Mouse (Mus musculus) forebrain, embryonic 14.5 days (tissue): ENCODE measurements around the gene Rin2. TPM values are rescaled to one million over a fixed set of nuclear protein-coding genes. Genes with fewer than 3 reads are reported as not detected.

Experiments
- ATAC-seq: fragments of 200-750 bp; cut with Nextera tagmentation; 2 replicates; pipeline ENCODE4 v1.8.0; 2017; ENCODE audit warnings: mild to moderate bottlenecking, moderate library complexity
- DNase-seq: peaks from one replicate; pipeline ENCODE4 v3.0.0-alpha.2; 2015; ENCODE audit warnings: low spot score
- H3K27ac ChIP-seq: fragments of 300-500 bp; sonication (generic); 2 replicates; pipeline ENCODE4 v1.5.1; 2014; ENCODE audit warnings: low read depth, mild to moderate bottlenecking, control low read depth, low read length, moderate library complexity
- H3K27me3 ChIP-seq: fragments of 300-500 bp; sonication (generic); replicated peaks from 2 replicates; pipeline ENCODE4 v1.6.1; 2014; ENCODE audit warnings: low read length, control low read depth, mixed read lengths; ENCODE audit not compliant: control insufficient read depth, insufficient read depth
- H3K36me3 ChIP-seq: fragments of 300-500 bp; sonication (generic); 2 replicates; pipeline ENCODE4 v1.6.1; 2014; ENCODE audit warnings: low read length, control low read depth; ENCODE audit not compliant: control insufficient read depth, insufficient read depth
- H3K4me1 ChIP-seq: fragments of 300-500 bp; sonication (generic); 2 replicates; pipeline ENCODE4 v1.6.1; 2014; ENCODE audit warnings: antibody characterized with exemption, low read length, control low read depth; ENCODE audit not compliant: control insufficient read depth, insufficient read depth
- H3K4me2 ChIP-seq: fragments of 300-500 bp; sonication (generic); 2 replicates; pipeline ENCODE4 v1.6.1; 2014; ENCODE audit warnings: mild to moderate bottlenecking, control low read depth, low read length
- H3K4me3 ChIP-seq: fragments of 300-500 bp; sonication (generic); 2 replicates; pipeline ENCODE4 v1.5.1; 2014; ENCODE audit warnings: low read depth, low read length, control low read depth
- H3K9ac ChIP-seq: fragments of 300-500 bp; sonication (generic); 2 replicates; pipeline ENCODE4 v1.6.1; 2014; ENCODE audit warnings: mild to moderate bottlenecking, low read length, control low read depth, moderate library complexity
- H3K9me3 ChIP-seq: fragments of 300-500 bp; sonication (generic); replicated peaks from 2 replicates; pipeline ENCODE4 v1.6.1; 2016; ENCODE audit warnings: low read length, control low read depth, mixed read lengths; ENCODE audit not compliant: control insufficient read depth
- WGBS: fragments of 180-500 bp; shearing (Covaris S2); extraction: QIAGEN DNeasy Blood & Tissue Kit; methylation state at CpG from one replicate; pipeline ENCODE4 v1.1.7; 2014; 5-methylcytosine and 5-hydroxymethylcytosine counted together
- polyA plus RNA-seq: library from polyadenylated mRNA; unstranded; fragments of >200 nt; fragmentation: Nextera tagmentation; extraction: Ambion mirVana; gene quantifications from 2 replicates; pipeline ENCODE4 v1.2.1, GENCODE M21; 2014

Gene Rin2
- polyA plus RNA-seq, 1 experiment from 2014 or later, result 9.0 TPM

- H3K9ac ChIP-seq, result no peak overlapping the region
- H3K4me3 ChIP-seq, result no peak overlapping the region
- ATAC-seq, result no peak
- no peak overlapping the region for H3K4me2 ChIP-seq
- no peak for DNase-seq
- WGBS, result 94% methylated on average over 6 of the region's 6 CpGs
- H3K9me3 ChIP-seq, result no peaks in the 10 kb centered on the region
- no peaks in the 10 kb centered on the region for H3K36me3 ChIP-seq
- H3K27me3 ChIP-seq, result no peaks in the 10 kb centered on the region
- no peaks in the 10 kb centered on the region for H3K4me1 ChIP-seq
- H3K27ac ChIP-seq, result no peak overlapping the region
Observed at GRCm38 (mm10) chr2:145843322-145843721, 168.3 kb downstream of the Rin2 start.

- Histone ChIP-seq H3K27ac (no peak overlapping the region), H3K9me3 (no peaks in the 10 kb centered on the region), H3K36me3 (no peaks in the 10 kb centered on the region), H3K9ac (no peak overlapping the region), H3K27me3 (no peaks in the 10 kb centered on the region), H3K4me1 (no peaks in the 10 kb centered on the region), H3K4me3 (no peak overlapping the region), H3K4me2 (no peak overlapping the region)
- DNase-seq (no peak), ATAC-seq (no peak)
- 87% methylated on average over 3 of the region's 3 CpGs for WGBS
Observed at GRCm38 (mm10) chr2:145846595-145846994, 171.6 kb downstream of the Rin2 start.

- no peak for DNase-seq
- Histone ChIP-seq H3K4me3 (no peak overlapping the region), H3K27me3 (no peaks in the 10 kb centered on the region), H3K9me3 (no peaks in the 10 kb centered on the region), H3K27ac (no peak overlapping the region), H3K4me2 (no peak overlapping the region), H3K9ac (no peak overlapping the region), H3K36me3 (no peaks in the 10 kb centered on the region), H3K4me1 (no peaks in the 10 kb centered on the region)
- 83% methylated on average over 10 of the region's 10 CpGs for WGBS
- ATAC-seq, result no peak
Observed at GRCm38 (mm10) chr2:145849170-145849905, 174.3 kb downstream of the Rin2 start.

- DNase-seq (no peak), ATAC-seq (no peak)
- WGBS, result 64% methylated on average over 4 of the region's 4 CpGs
- Histone ChIP-seq H3K36me3 (no peaks in the 10 kb centered on the region), H3K27me3 (no peaks in the 10 kb centered on the region), H3K4me2 (no peak overlapping the region), H3K9me3 (no peaks in the 10 kb centered on the region), H3K4me3 (no peak overlapping the region), H3K9ac (no peak overlapping the region), H3K27ac (no peak overlapping the region), H3K4me1 (no peaks in the 10 kb centered on the region)
Observed at GRCm38 (mm10) chr2:145850779-145851178, 175.8 kb downstream of the Rin2 start.

- Histone ChIP-seq H3K27ac (no peak overlapping the region), H3K4me1 (peaks cover 15% of the 10 kb centered on the region), H3K4me2 (no peak overlapping the region), H3K9me3 (no peaks in the 10 kb centered on the region), H3K9ac (no peak overlapping the region), H3K4me3 (no peak overlapping the region), H3K36me3 (no peaks in the 10 kb centered on the region), H3K27me3 (no peaks in the 10 kb centered on the region)
- 96% methylated on average over 9 of the region's 9 CpGs for WGBS
- no peak for DNase-seq
- no peak for ATAC-seq
Observed at GRCm38 (mm10) chr2:145855831-145856230, 180.8 kb downstream of the Rin2 start.

- no peaks in the 10 kb centered on the region for H3K9me3 ChIP-seq
- no peak overlapping the region for H3K9ac ChIP-seq
- ATAC-seq (no peak), DNase-seq (no peak)
- H3K4me2 ChIP-seq, result no peak overlapping the region
- no peak overlapping the region for H3K27ac ChIP-seq
- H3K4me3 ChIP-seq, result no peak overlapping the region
- H3K4me1 ChIP-seq, result peaks cover 26% of the 10 kb centered on the region
- no peaks in the 10 kb centered on the region for H3K36me3 ChIP-seq
- H3K27me3 ChIP-seq, result no peaks in the 10 kb centered on the region
- 80% methylated on average over 8 of the region's 8 CpGs for WGBS
Observed at GRCm38 (mm10) chr2:145857864-145858263, 182.8 kb downstream of the Rin2 start.

- ATAC-seq (peak; percentile 38), DNase-seq (peak; percentile 71)
- H3K27me3 ChIP-seq, result no peaks in the 10 kb centered on the region
- no peaks in the 10 kb centered on the region for H3K36me3 ChIP-seq
- H3K4me3 ChIP-seq, result no peak overlapping the region
- peaks cover 26% of the 10 kb centered on the region for H3K4me1 ChIP-seq
- H3K4me2 ChIP-seq, result peak overlapping the region; percentile 62
- WGBS, result 16% methylated on average over 7 of the region's 7 CpGs
- no peaks in the 10 kb centered on the region for H3K9me3 ChIP-seq
- peak overlapping the region; percentile 58; the same call in 1 of the 2 replicates for H3K9ac ChIP-seq
- H3K27ac ChIP-seq, result peak overlapping the region; percentile 86
Observed at GRCm38 (mm10) chr2:145859442-145859931, 184.5 kb downstream of the Rin2 start.

GRCm38 (mm10) chr2:145859932-145860801, 185.2 kb downstream of the Rin2 start:
- Histone ChIP-seq H3K27ac (peak overlapping the region; percentile 86), H3K4me3 (peak overlapping the region; percentile 35), H3K27me3 (no peaks in the 10 kb centered on the region), H3K4me1 (peaks cover 26% of the 10 kb centered on the region), H3K9me3 (no peaks in the 10 kb centered on the region), H3K9ac (peak overlapping the region; percentile 58), H3K36me3 (no peaks in the 10 kb centered on the region), H3K4me2 (peak overlapping the region; percentile 62)
- ATAC-seq (peak; percentile 85), DNase-seq (peak; percentile 89)
- WGBS, result 3% methylated on average over 40 of the region's 40 CpGs
